Comparison of ENCODE assay signal across 10 mouse cellular contexts in the genomic region with DNA sequence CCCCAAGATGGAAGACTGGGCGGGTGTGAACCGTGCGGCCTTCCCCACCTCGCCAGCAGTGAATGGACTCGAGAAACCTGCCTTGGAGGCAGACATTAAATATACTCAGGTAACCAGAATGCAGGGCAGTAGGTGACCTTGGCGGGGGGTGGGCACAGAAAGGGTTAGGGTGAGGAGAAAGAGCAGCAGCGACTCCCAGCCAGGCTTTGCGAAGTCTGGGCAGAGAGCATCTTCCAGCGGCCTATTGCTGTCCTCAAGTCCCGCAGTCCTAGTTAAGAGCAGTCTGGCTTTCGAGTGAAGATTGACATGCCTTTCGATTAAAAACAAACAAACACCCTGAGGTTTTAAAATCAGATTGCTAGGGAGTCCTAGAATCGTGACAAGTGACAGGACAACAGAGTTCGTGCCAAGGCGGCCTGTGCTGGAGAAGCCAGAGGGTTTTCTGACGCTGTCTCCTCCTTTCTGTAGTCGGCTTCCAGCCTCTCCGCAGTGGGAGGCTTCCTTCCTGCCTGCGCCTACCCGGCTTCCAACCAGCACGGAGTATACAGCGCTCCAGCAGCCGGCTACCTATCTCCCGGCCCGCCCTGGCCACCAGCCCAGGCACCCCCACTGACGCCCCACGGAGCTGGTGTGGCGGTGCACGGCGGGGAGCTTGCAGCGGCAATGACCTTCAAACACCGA. TPM values are rescaled to one million over a fixed set of nuclear protein-coding genes. Genes with fewer than 3 reads are reported as not detected.
DNase-seq lines count a peak whose midpoint lies in the region; ATAC-seq and TF ChIP-seq lines count a peak whose summit lies in the region.
"Had no signal": no experiment of that assay in that cellular context is flagged by ENCODE, and none has a peak within 500 bp of the region (broad histone marks: within the 10 kb centered on the region; RNA-seq: fewer than 3 reads in every experiment).

No protein-coding gene starts in this region.

- no peaks in the 10 kb centered on the region for H3K36me3 ChIP-seq in heart, embryonic 16.5 days (ENCODE audit: control insufficient read depth, insufficient read depth)
- no peaks in the 10 kb centered on the region for H3K36me3 ChIP-seq in thymus, adult 2 months (ENCODE audit: control insufficient read depth, insufficient read depth, low read length)
- no peaks in the 10 kb centered on the region for H3K36me3 ChIP-seq in limb, embryonic 10.5 days

- no peak for TF ChIP-seq CTCF in thymus, adult 2 months (IDR thresholded peaks at IDR 0.05; ENCODE audit: borderline replicate concordance, control insufficient read depth, extremely low read depth, insufficient read depth, low read length, poor library complexity)
- TF ChIP-seq CTCF in layer of hippocampus, adult 2 months (conservative IDR thresholded peaks at IDR 0.05): no peak

- DNase-seq in heart, adult 18-20 months: no peak
- DNase-seq in thymus, adult 2 months: no peak
- DNase-seq in thymus, postnatal 25 days: no peak
- DNase-seq in limb, embryonic 10.5 days (ENCODE audit: low spot score): peak; percentile 67
- DNase-seq in frontal cortex, adult 2 months (ENCODE audit: extremely low spot score in 1 of 2, low spot score in 1 of 2): no peak
- DNase-seq in left cerebral cortex, postnatal 4 days: no peak
- no peak for DNase-seq in layer of hippocampus, adult 2 months (ENCODE audit: low spot score in 2 of 2)
- DNase-seq: adrenal gland, postnatal 36 days; right cerebral cortex, adult 18-20 months had no signal

- H3K27ac ChIP-seq in heart, embryonic 16.5 days (ENCODE audit: low read length): no peak overlapping the region
- no peak overlapping the region for H3K27ac ChIP-seq in thymus, adult 2 months (ENCODE audit: control insufficient read depth, insufficient read depth, low read length)
- H3K27ac ChIP-seq in limb, embryonic 10.5 days: no peak overlapping the region; the same call in 1 of the 2 replicates
- H3K27ac ChIP-seq in layer of hippocampus, adult 2 months: no peak overlapping the region

- TF ChIP-seq POLR2A in thymus, adult 2 months (IDR thresholded peaks at IDR 0.05; ENCODE audit: control insufficient read depth, extremely low read depth, insufficient read depth, low read length, poor library complexity): no peak

- H3K9me3 ChIP-seq in heart, embryonic 16.5 days (replicated peaks; ENCODE audit: control insufficient read depth, low read length): no peaks in the 10 kb centered on the region; the same call in 1 of the 2 replicates
- H3K9me3 ChIP-seq in limb, embryonic 10.5 days (replicated peaks): no peaks in the 10 kb centered on the region

- peak overlapping the region; percentile 52 for H3K4me2 ChIP-seq in heart, embryonic 16.5 days (ENCODE audit: low read depth, low read length)

- intact Hi-C loops in left cerebral cortex, postnatal 4 days (cut with DNase I): loop anchor here (10.0 kb wide), 1 partner anchor 667 kb away; no protein-coding TSS in a partner anchor

- peaks cover 9% of the 10 kb centered on the region for H3K4me1 ChIP-seq in heart, embryonic 16.5 days (ENCODE audit: control insufficient read depth, insufficient read depth, low read length)
- no peaks in the 10 kb centered on the region for H3K4me1 ChIP-seq in thymus, adult 2 months (replicated peaks; ENCODE audit: control insufficient read depth, insufficient read depth, low read length)
- H3K4me1 ChIP-seq in limb, embryonic 10.5 days: peaks cover 26% of the 10 kb centered on the region

- H3K27me3 ChIP-seq in heart, embryonic 16.5 days (ENCODE audit: control insufficient read depth, insufficient read depth, low read length): peaks cover 89% of the 10 kb centered on the region
- peaks cover 15% of the 10 kb centered on the region; the same call in 1 of the 2 replicates for H3K27me3 ChIP-seq in thymus, adult 2 months (ENCODE audit: control insufficient read depth, insufficient read depth, low read length)
- H3K27me3 ChIP-seq in limb, embryonic 10.5 days (ENCODE audit: low read depth, poor library complexity, severe bottlenecking): peaks cover 95% of the 10 kb centered on the region

- 3% methylated on average over 32 of the region's 32 CpGs for WGBS in heart, embryonic 16.5 days
- 12% methylated on average over 32 of the region's 32 CpGs for WGBS in thymus, adult 2 months
- 1% methylated on average over 32 of the region's 32 CpGs for WGBS in limb, embryonic 10.5 days

- H3K9ac ChIP-seq in heart, embryonic 16.5 days (ENCODE audit: low read length): no peak overlapping the region; the same call in 1 of the 2 replicates

- no peak for ATAC-seq in heart, embryonic 16.5 days (replicated peaks; ENCODE audit: extremely low read depth, insufficient read depth, low FRiP score)

- H3K4me3 ChIP-seq in heart, embryonic 16.5 days (ENCODE audit: low read length): peak overlapping the region; percentile 42
- H3K4me3 ChIP-seq in thymus, adult 2 months (ENCODE audit: control insufficient read depth, insufficient read depth, low read length): peak overlapping the region; percentile 23; the same call in 1 of the 2 replicates
- peak overlapping the region; percentile 25 for H3K4me3 ChIP-seq in limb, embryonic 10.5 days
- H3K4me3 ChIP-seq in layer of hippocampus, adult 2 months: no peak overlapping the region

RNA-seq across cellular contexts. Expression of a gene that starts 6.3 kb away (rescaled TPM):
- polyA plus RNA-seq in heart, embryonic 16.5 days (2015; fragmentation: Nextera tagmentation; extraction: Ambion mirVana): 6.6 and 10.1 TPM in 2 replicates
- not detected for total RNA-seq in heart, adult 18-20 months (2021)
- 90.6 and 92.3 TPM in 2 replicates for polyA plus RNA-seq in thymus, adult 2 months (2012; rRNA removed)
- 2.5 and 10.8 TPM in 2 replicates for polyA plus RNA-seq in limb, embryonic 10.5 days (2016; fragmentation: Nextera tagmentation; extraction: Ambion mirVana)
- 0.08 and 0.14 TPM in 2 replicates for polyA plus RNA-seq in frontal cortex, adult 2 months (2012; rRNA removed)
- not detected for total RNA-seq in left cerebral cortex, postnatal 4 days (2021)
- under 1 TPM in 1 of 2 experiments, not detected in 1; 0.18 TPM for total RNA-seq in layer of hippocampus, adult 2 months (2021)
- total RNA-seq: adrenal gland, postnatal 36 days had no signal
